Mouse (Mus musculus) heart, adult 8-10 months (tissue): ENCODE results near the gene Aup1. TPM values are rescaled to one million over a fixed set of nuclear protein-coding genes. Genes with fewer than 3 reads are reported as not detected.

Experiments used
- DNase-seq: peaks from one replicate; pipeline ENCODE4 v3.0.0; 2022; ENCODE audit warnings: low spot score
- total RNA-seq, 4 experiments: library from RNA; stranded (reverse); gene quantifications; 2 replicates each; pipeline ENCODE4 v1.2.4; 2022

Aup1 gene
- 10 to 100 TPM; 63.1 to 78.6 (median 72.3) TPM for total RNA-seq

- DNase-seq, result peak; percentile 96
These were observed at the start of gene Aup1 for GRCm38 (mm10) chr6:83054074-83054851. TSS of gene Aup1 (plus strand) at chr6:83054521.

- peak; percentile 44 for DNase-seq
These were observed 49.4 kb upstream of the Aup1 start for GRCm38 (mm10) chr6:83004872-83005271.

- DNase-seq, result no peak
These were observed 48.8 kb upstream of the Aup1 start for GRCm38 (mm10) chr6:83005444-83006011.

GRCm38 (mm10) chr6:83006114-83006513 lies 48.2 kb upstream of the Aup1 start:
- no peak for DNase-seq

- DNase-seq, result no peak
These were observed 45.7 kb upstream of the Aup1 start for GRCm38 (mm10) chr6:83008659-83009058.

GRCm38 (mm10) chr6:83010010-83010409 lies 44.3 kb upstream of the Aup1 start:
- no peak for DNase-seq

GRCm38 (mm10) chr6:83011255-83011654 lies 43.1 kb upstream of the Aup1 start:
- no peak for DNase-seq

- DNase-seq, result no peak
These were observed 42.6 kb upstream of the Aup1 start for GRCm38 (mm10) chr6:83011756-83012155.

GRCm38 (mm10) chr6:83013444-83013843 lies 40.9 kb upstream of the Aup1 start:
- DNase-seq, result no peak

GRCm38 (mm10) chr6:83014482-83015466 lies 39.5 kb upstream of the Aup1 start:
- DNase-seq, result no peak

GRCm38 (mm10) chr6:83015749-83016148 lies 38.6 kb upstream of the Aup1 start:
- DNase-seq, result no peak

- peak; percentile 78 for DNase-seq
These were observed 37.1 kb upstream of the Aup1 start for GRCm38 (mm10) chr6:83017190-83017589.

- DNase-seq, result no peak
These were observed 35.3 kb upstream of the Aup1 start for GRCm38 (mm10) chr6:83019044-83019443.

GRCm38 (mm10) chr6:83020121-83020520 lies 34.2 kb upstream of the Aup1 start:
- no peak for DNase-seq

- DNase-seq, result no peak
These were observed 33.3 kb upstream of the Aup1 start for GRCm38 (mm10) chr6:83020836-83021593.

- no peak for DNase-seq
These were observed 31.3 kb upstream of the Aup1 start for GRCm38 (mm10) chr6:83023008-83023407.

GRCm38 (mm10) chr6:83023786-83024185 lies 30.5 kb upstream of the Aup1 start:
- no peak for DNase-seq

- DNase-seq, result no peak
These were observed 29.9 kb upstream of the Aup1 start for GRCm38 (mm10) chr6:83024421-83024820.

GRCm38 (mm10) chr6:83025221-83025620 lies 29.1 kb upstream of the Aup1 start:
- DNase-seq, result no peak

- DNase-seq, result no peak
These were observed 27.0 kb upstream of the Aup1 start for GRCm38 (mm10) chr6:83027293-83027692.

GRCm38 (mm10) chr6:83027706-83028105 lies 26.6 kb upstream of the Aup1 start:
- no peak for DNase-seq
